Mouse (Mus musculus): ENCODE measurements around the gene Tulp1.

GRCm38 (mm10) chr17:28313880-28314225 lies 51.2 kb downstream of the Tulp1 start:
- TF ChIP-seq POLR2A (IDR thresholded peaks at IDR 0.05; ENCODE audit: low read depth, low read length) (no peak), CTCF (IDR thresholded peaks at IDR 0.05; ENCODE audit: extremely low read depth, insufficient read length, insufficient replicate concordance, low read depth, low read length) (peak; percentile 7; the same call in 1 of the 2 replicates)

Data from small intestine, adult 2 months (tissue).